Mouse (Mus musculus): Measurements from ENCODE around the gene Tbc1d10c.

Gene Tbc1d10c

DNA sequence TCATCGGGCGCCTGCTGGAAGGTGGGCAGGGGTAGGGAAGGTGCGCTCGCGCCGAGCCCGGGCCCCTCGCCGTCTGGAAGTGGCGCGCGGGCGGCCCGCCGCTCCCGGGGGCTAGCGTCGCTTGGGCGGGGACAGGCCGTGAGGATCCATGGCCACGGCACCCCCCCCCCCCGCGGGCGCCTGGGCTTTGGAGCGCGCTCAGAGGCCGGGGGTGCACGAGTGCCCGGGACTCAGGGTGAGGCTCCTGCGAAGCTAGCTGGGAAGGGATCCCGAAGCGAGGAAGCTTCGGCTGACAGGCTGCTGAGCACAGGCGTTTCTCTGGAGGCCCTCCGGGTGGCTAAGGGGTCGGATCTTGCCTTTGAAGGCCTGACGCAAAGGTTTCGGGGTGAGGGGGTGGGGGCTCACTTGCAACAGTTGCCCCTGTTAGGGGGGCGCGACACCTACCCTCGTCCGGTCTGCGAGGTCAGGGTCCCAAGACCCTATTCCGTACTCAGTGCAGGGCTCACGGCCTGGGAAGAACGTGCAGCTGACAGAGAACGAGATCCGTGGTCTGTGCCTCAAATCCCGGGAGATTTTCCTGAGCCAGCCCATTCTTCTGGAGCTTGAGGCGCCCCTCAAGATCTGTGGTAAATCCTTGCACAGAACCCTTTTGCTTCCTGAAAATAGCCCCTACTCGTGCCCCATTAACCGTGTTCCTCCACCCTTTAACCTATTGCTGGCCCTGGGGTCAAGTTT lies 1.3 kb upstream of the Tbc1d10c start:
- no peak for DNase-seq (ENCODE audit: low read depth, low spot score)

- DNase-seq (ENCODE audit: low read depth, low spot score), result peak; percentile 90
Observed at GRCm38 (mm10) chr19:4191528-4192250, 605 bp upstream of the Tbc1d10c start, which contains the start of gene Ppp1ca. Gene Ppp1ca, plus strand, starts transcription at chr19:4192065.

- no peak for DNase-seq (ENCODE audit: low read depth, low spot score)
Observed at GRCm38 (mm10) chr19:4189051-4189620, 1.9 kb downstream of the Tbc1d10c start.

GRCm38 (mm10) chr19:4187303-4187702 lies 3.8 kb downstream of the Tbc1d10c start:
- DNase-seq (ENCODE audit: low read depth, low spot score), result no peak

- DNase-seq (ENCODE audit: low read depth, low spot score), result no peak
Observed at GRCm38 (mm10) chr19:4184976-4185975, 5.8 kb downstream of the Tbc1d10c start.

DNA sequence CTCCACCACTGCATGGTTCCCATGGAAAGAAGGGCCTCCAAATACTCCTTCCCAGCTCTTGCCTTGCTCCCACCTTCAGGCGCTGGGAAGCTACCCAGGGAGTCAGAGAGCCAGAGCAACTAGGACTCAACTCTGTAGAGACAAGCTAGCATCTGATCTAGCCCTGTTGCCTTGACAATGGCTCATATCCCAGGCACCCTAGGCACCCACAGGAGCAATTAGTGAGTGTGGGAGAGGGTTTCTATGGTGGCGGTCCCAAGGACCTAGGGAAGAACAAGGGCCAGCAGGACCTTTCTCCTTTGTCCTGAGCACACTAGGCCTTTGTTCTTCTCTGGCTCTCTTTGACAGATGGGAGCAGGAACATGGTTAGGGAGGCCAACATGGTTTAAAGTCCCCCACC lies 7.4 kb downstream of the Tbc1d10c start:
- no peak for DNase-seq (ENCODE audit: low read depth, low spot score)

DNA sequence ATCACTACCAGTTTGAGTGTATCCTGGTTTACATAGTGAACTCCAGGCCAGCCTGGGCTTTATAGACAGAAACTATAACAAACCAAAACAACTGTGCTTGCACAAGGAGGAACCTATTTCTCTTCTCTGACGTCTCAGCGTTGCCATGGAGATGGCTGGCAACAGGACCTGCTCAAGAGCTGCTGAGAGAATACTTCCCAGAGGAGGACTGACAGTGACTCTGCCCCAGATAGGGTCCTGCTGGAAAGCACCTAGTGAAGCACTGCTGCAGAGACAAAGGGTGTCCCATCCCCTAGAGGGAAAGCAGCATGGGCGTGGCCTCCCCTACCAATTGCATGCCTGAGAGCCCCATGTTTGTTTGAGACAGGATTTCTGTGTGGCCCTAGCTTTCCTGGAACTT lies 9.2 kb downstream of the Tbc1d10c start:
- DNase-seq (ENCODE audit: low read depth, low spot score), result no peak

DNA sequence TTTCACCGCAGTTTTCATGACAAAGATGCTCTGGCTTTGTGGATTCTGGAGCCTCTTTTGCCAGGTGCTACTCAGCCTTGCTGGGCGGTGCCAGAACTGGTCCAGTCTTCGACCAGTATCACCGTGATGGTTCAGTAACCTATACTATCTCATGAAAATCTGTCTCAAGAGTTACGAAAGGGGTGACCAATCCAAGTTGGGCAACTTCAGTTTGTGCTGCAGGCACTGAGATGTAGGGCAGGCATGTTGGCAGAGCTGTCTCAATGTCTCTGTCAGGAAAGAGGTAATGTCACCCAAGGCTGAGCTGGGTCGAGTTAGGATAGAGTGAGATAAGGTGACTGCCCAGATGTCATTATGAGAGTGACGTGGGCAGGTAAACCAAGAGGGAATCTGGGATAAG lies 10.7 kb downstream of the Tbc1d10c start:
- no peak for DNase-seq (ENCODE audit: low read depth, low spot score)

- no peak for DNase-seq (ENCODE audit: low read depth, low spot score)
Observed at GRCm38 (mm10) chr19:4175368-4175947, 15.6 kb downstream of the Tbc1d10c start, which contains the start of gene Carns1. Gene Carns1, minus strand, starts transcription at chr19:4175479.

DNA sequence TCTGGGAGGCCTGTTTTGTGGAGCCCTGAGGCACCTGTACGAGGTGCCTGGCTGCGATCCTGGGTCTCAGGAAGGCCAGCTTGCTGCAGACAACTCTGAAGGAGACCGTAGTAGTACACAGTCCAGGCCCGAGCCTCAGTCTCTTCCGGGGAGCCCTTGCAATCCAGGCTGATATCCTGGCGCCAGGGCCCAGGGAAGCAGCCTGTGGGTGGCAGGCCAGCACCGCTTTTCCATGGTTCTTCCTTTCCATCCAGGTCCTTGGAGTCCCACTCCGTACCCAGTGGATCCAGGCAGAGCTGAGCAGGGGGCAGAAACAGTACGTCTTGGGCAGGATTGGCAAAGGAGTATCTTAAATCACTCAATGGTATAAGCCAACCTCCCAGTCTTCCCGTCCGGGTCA lies 18.2 kb downstream of the Tbc1d10c start:
- no peak for DNase-seq (ENCODE audit: low read depth, low spot score)

DNA sequence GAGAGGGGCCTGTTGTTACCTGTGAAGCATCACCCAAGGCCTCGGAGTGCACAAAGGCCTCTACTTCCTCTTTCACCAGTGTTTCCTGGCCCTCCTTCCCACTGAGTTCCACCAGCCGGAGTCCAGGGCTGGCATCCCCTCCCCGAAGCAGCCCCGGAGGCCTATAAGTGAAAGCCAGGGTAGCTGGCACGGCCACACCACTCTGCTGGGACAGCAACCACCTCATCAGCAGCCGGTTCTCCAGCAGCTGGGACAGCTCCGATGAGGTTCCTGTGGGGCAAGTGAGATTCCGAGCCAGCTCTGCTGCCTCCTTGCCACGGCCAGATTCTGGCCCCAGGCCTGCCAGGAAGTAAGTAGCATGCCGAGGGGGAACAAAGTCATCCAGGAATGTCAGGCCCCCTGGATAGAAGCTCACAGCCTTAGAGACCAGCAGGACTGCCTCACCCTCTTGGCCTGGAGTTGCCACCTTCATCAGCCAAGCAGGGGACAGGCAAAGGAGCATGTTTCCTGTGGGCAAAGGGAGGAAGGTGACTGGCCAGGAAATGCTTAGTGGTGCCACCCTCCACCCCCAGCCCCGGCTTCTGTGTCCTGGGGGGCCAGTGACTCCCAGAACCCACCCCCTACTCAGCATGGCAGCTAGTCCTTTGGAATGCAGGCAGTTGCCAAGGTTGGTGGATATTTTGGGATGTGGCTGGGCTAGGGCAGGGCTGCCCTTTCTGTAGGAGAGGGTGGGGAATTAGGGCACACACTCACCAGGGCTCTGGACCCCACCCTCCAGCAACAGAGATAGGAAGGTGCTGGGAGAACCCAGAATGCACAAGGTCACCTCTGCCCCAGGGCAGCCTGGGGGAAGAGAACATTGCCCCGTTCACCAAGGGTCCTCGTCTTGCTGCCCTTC lies 19.4 kb downstream of the Tbc1d10c start:
- DNase-seq (ENCODE audit: low read depth, low spot score), result no peak

DNA sequence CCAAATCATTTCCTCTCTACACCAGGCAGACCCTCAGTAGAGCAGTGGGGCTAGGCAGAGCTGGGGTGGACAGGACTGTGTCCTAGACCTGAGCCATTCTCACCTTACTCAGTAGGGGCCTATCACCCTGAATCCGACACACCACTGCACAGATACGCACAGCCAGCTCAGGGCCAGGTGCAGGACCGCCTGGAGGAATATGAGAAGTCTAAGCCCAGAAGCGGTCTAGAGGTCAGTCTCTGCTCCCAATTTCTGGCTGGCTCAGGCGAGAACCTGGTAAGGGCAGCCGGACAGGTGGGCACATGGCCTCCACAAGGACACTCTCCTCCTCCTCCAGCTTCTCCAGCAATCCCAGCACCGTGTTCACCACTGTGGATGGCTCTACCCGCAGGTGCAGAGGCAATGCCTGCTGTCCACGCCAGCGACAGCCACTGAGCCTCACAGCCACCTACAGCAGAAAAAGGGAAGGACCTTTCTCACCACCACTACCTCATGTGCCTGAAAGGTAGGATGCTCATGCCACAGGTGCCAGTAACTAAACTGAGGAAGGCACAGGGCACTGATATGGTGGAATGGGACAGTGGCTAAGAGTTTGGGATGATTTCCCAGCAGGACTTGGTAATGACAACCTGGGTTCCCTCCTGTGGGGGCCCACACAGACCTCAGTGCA lies 20.2 kb downstream of the Tbc1d10c start:
- no peak for DNase-seq (ENCODE audit: low read depth, low spot score)

DNA sequence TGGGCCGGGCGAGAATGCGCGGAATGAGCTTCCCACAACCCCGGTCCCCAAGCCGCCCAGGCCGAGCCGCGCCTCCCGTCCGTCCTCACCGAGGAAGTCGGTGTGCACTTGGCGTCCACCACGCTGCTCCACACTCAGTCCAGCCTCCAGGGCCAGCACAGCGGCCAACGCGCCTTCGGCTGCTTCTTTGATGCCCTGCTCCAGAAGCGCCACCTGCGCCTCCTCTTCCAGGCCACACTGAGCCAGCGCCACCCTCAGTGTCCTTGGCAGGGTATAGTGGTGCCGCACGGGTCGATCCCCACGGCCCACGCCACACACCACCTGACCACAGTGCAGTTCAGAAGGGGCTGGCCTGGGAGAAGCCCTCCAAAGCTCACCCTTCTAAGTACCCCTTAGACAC lies 21.3 kb downstream of the Tbc1d10c start:
- no peak for DNase-seq (ENCODE audit: low read depth, low spot score)

DNA sequence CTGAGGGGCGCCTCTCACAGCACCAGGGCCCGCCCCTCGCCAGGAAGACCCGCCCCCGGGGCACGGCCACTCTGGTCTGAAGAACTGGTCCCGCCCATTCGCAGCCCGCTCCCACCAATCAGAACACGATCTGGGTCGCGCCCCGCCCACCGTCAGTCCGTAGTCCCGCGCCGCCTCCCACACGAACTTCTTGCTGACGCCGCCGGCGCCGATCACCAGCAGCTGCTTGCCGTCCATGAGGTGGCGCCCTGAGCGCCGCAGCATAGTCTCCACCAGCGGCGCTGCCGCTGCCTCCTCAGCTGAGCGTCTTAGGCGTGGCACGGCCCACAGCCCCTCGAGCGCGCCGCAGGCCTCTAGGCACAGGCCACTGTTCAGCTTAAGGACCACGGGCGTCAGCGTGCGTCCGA lies 21.7 kb downstream of the Tbc1d10c start:
- peak; percentile 95 for DNase-seq (ENCODE audit: low read depth, low spot score)

DNA sequence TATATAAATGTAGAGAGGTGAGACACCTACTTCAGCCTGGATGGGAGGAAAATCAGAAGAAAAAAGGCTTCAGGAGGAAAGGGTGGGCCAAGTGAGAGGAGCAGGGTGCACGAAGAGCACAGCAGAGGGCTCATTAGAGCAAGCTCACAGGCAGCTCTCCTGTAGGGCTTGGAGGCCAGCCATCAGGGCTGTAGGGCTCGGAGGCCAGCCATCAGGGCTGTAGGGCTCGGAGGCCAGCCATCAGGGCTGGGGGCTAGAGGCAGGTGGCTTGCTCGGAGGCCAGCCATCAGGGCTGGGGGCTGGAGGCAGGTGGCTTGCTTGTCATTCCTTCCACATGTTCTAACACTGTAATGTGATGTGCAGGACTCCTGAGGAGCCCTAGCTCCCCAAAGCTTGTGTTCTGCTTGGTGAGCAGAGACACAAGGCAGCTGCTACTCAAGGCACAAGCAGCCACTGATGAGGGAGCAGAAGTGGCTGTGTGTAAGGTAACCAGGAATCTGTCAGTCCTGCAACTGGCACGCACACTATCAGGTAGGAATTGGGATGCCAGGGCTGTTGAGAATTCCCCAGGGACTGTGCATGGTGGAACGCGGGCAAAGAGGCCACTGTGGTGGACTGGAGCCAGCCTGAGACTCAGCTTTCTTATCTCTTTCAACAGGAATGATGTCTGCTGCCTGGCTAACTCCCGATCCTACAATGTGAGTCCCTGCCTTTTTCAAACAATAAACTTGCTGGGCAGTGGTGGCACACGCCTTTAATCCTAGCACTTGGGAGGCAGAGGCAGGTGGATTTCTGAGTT lies 24.2 kb downstream of the Tbc1d10c start:
- DNase-seq (ENCODE audit: low read depth, low spot score), result no peak

GRCm38 (mm10) chr19:4164721-4165120 lies 26.4 kb downstream of the Tbc1d10c start:
- no peak for DNase-seq (ENCODE audit: low read depth, low spot score)

DNA sequence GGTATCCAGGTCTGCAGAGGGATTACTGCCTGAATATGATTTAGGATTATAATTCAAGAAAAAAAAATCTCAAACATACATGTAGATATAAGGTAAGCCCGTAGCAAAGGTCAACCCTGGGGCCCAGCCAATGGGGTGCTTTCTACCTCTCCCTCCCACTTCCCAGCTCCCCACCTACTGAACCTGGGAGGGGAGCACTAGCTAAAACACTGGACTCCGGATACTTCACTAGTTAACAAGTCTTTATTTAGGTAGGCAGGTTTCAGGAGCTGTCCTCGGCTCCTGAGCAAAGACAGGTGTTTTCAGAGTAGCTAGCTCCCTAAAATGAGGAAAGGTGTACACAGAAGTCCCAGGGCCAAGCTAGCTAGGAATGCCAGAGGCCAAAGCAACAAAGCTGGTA lies 27.0 kb downstream of the Tbc1d10c start:
- no peak for DNase-seq (ENCODE audit: low read depth, low spot score)

GRCm38 (mm10) chr19:4163543-4163887 lies 27.6 kb downstream of the Tbc1d10c start:
- DNase-seq (ENCODE audit: low read depth, low spot score), result no peak

Measured in c-Kit-negative CD71-positive TER-119-positive erythroid progenitor cells, embryonic 14.5 days (primary cell).